Mouse (Mus musculus): ENCODE results near the gene Cdk12.

The Cdk12 gene

GRCm38 (mm10) chr11:98247325-98247724 lies 44.5 kb downstream of the Cdk12 start:
- in situ Hi-C loops (cut with MboI, MseI) = no loop called here

- in situ Hi-C loops (cut with MboI, MseI) = no loop called here
These were observed 50.9 kb downstream of the Cdk12 start for GRCm38 (mm10) chr11:98253807-98254206.

DNA sequence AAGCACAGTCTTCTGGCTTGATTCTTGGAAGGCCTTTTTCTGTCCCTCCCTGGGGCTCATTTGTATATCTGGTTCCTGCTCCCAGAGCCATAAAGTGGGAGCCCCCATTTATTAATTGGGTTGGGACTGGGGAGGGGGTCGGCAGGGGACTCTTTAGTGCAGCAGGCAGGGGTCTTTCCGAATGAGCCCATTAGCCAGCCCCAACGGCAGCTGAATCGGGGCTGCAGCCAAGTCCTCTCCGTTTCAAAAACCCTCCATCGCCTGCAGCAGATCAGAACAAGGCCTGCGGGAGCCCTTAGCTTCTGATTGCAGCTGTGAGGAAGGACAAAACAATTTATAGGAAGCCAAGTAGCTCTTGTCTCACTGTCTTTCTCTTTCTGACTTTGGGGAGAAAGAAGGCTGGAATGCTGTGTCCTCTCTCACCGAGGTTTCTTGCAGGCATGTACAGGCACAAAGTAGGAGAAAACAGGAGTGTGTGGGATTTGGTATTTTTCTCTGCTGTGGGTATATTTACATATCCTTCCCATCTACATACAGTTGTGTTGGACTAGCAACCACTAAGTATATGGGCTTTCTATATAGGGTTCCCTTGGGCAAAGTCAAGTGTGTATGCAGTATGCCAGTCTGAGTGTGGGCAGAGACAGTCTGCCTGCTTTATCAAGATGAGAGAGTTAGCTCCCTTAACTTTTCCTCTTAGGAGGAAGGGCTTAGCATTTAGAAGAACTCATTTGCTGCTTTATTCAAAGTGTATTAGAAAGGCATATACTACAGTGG lies 58.0 kb downstream of the Cdk12 start:
- in situ Hi-C loops (cut with MboI, MseI) = no loop called here

DNA sequence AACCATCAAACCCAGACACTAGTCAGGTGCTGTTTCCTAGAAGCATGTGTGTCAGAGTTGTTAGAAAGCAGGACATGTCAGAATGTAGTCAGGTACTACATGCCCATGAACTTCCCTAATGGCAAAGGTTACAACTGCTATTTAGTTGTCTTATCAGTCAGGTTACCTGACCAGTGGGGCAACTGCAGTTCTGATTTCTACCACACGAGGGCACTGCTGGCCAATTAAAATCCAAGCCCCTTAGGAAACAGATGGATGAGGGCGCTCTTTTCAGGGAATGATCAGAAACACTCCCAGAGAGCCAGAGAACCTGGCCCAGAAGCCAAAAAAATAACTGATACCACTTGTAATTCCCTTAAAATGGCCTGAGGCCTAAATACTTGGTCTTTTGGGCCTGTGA lies 62.2 kb downstream of the Cdk12 start:
- in situ Hi-C loops (cut with MboI, MseI) = no loop called here

DNA sequence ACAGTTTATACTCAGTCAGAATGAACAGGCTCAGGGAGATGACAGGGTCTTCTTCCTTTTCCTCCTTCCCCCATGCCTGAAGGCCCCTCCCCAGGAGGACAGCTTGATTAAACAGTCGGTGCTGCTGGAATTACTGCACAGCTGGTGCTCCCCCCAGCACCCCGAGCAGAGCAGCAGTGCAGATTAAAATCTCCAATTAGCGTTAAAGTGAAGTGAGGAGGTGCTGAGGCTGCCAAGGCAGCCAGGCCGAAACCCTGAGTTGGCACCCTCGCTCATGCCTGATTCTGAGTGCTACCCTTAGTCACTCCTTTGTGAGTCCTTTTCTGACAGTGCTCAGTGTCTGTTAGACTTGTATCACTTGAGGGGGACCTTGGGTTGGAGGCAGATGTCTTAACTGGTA lies 63.0 kb downstream of the Cdk12 start:
- in situ Hi-C loops (cut with MboI, MseI) = no loop called here

- in situ Hi-C loops (cut with MboI, MseI) = no loop called here
These were observed 64.0 kb downstream of the Cdk12 start for GRCm38 (mm10) chr11:98266699-98267402.

DNA sequence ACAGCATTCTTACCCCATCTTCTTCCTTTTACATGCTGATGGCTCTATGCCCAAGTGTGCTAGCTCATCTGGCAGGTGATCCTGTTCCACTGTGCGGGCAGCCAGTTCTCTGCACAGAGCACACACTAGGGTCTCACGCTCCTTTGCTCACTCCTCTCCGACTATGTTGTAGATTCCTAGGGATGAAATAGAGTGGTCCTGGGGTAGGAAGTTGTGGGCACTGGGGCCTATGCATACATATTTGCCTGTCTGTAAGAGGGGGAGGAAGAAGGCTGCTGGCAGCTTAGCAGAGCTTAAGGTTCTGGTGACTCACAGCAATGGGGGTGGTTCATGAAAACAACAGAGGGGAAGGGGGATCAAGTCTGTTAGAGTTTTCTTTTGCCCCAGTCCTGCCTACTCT lies 67.2 kb downstream of the Cdk12 start:
- in situ Hi-C loops (cut with MboI, MseI) = loop anchor here (5.0 kb wide), 1 partner anchor 107 kb away; no protein-coding TSS in a partner anchor

- in situ Hi-C loops (cut with MboI, MseI) = loop anchor here (5.0 kb wide), 1 partner anchor 107 kb away; no protein-coding TSS in a partner anchor
These were observed 67.6 kb downstream of the Cdk12 start for GRCm38 (mm10) chr11:98270466-98270865.

- in situ Hi-C loops (cut with MboI, MseI) = no loop called here
These were observed 80.9 kb downstream of the Cdk12 start for GRCm38 (mm10) chr11:98283740-98284139.

- in situ Hi-C loops (cut with MboI, MseI) = no loop called here
These were observed 81.4 kb downstream of the Cdk12 start for GRCm38 (mm10) chr11:98284230-98284629.

DNA sequence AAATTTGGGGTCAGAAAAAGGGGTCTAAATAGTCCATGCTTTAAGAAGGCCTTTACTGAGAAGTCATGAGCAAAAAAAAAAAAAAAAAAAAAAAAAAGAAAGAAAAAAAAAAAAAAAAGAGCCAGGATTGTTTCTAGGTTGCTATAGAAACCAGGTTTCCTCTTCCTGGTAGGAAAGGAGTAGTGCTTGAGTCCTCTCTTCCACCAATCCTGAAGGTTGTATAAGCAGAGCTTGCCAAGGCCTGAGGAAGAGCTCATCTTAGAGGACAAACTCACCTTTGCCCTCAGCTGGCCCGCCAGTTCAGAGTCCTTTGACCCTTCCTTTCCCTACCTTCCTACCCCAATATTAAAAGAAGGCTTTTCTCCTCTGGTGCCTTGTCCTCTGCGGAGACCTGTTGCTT lies 82.5 kb downstream of the Cdk12 start:
- in situ Hi-C loops (cut with MboI, MseI) = no loop called here

- in situ Hi-C loops (cut with MboI, MseI) = no loop called here
These were observed 84.7 kb downstream of the Cdk12 start for GRCm38 (mm10) chr11:98287531-98287930.

GRCm38 (mm10) chr11:98287961-98288360 lies 85.1 kb downstream of the Cdk12 start:
- in situ Hi-C loops (cut with MboI, MseI) = no loop called here

DNA sequence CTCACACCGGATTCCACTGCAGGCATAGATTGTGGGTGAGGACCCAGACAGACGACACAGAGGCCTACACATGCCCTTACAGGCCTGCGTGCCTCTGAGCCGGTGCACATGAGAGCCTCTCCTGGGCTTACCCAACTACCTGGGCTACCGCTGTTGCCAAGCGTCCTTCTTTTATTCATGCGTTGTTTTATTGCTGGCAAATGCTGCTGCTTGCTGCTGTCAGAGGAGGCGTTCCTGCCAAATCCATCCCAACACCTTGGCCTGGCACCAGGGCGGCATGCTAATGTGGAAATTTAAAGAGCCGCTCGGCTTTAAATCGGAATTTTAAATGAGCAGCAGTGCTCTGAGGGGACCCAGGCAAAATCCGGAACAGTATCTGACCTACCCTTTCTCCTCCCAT lies 87.0 kb downstream of the Cdk12 start:
- in situ Hi-C loops (cut with MboI, MseI) = no loop called here

GRCm38 (mm10) chr11:98290906-98291305 lies 88.0 kb downstream of the Cdk12 start:
- in situ Hi-C loops (cut with MboI, MseI) = no loop called here

GRCm38 (mm10) chr11:98293070-98293469 lies 90.2 kb downstream of the Cdk12 start:
- in situ Hi-C loops (cut with MboI, MseI) = no loop called here

GRCm38 (mm10) chr11:98294188-98295012 lies 91.5 kb downstream of the Cdk12 start:
- in situ Hi-C loops (cut with MboI, MseI) = loop anchor here (5.0 kb wide), 1 partner anchor 43 kb away; no protein-coding TSS in a partner anchor

DNA sequence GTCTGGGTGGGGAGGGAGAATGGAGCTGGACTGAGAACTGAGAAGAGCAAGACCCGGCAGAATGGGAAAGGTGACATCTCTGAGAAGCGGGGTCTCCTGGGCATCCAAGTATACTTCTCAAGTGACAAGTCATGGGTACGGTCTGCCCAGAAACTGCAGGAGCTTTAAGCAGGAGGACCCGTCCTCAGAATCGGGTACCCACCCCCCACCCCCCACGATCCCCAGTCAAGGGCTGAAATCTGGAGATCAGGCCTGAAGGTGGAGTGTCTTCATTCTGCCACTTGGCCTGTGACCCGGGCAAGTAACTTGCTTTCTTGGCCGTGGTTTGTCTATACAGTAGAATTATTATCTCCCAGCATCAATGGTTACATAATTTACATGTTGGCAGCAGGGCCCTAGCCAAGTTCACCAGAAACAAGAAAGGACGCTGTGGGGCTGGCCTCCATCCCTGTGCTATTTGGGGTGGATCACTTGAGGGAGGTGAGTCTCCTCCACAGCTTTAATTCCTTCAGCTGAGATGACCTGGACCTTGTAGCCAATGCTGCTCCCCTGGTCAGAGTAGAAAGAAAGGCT lies 92.2 kb downstream of the Cdk12 start:
- in situ Hi-C loops (cut with MboI, MseI) = loop anchor here (5.0 kb wide), 1 partner anchor 42 kb away; no protein-coding TSS in a partner anchor

GRCm38 (mm10) chr11:98296277-98296676 lies 93.4 kb downstream of the Cdk12 start:
- in situ Hi-C loops (cut with MboI, MseI) = loop anchor here (5.0 kb wide), 1 partner anchor 41 kb away; no protein-coding TSS in a partner anchor

DNA sequence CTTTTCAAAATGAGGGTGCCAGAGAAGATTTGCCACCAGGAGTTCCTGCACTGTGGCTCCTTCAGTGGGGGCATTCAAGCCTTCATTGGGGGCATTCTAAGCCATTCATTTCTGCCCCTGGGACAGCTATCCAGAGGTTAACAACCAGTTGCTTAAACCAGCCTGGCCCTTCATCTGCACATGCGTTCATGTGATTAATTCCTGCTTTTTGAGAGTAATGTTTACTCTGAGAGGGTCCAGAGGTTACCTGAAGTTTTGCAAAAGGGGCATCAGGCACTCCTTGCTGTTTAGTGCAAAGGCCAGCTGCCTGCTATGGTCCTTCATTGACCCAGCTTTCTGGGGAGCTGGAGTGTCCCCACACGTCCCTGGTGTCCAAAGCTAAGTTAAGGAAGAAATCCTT lies 94.1 kb downstream of the Cdk12 start:
- in situ Hi-C loops (cut with MboI, MseI) = loop anchor here (5.0 kb wide), 1 partner anchor 40 kb away; no protein-coding TSS in a partner anchor

- in situ Hi-C loops (cut with MboI, MseI) = loop anchor here (5.0 kb wide), 1 partner anchor 40 kb away; no protein-coding TSS in a partner anchor
These were observed 94.9 kb downstream of the Cdk12 start for GRCm38 (mm10) chr11:98297778-98298177.
